Mouse (Mus musculus) liver, embryonic 12.5 days (tissue): ENCODE measurements at regions not wholly inside any gene's neighbourhood (a gene's known extent, or its start where the extent isn't known, plus 50 kb on each side); places are given as distances from the start of the nearest gene placed in this dataset.
"Not testable (repeated sequence)": the region's sequence is repeated elsewhere in the genome, so short reads cannot be mapped to it uniquely, and the experiment has no call there.

ENCODE experiments used
- ATAC-seq: fragments of 200-750 bp; cut with Nextera tagmentation; 2 replicates; pipeline ENCODE4 v1.8.0; 2017; ENCODE audit warnings: moderate number of reproducible peaks, mild to moderate bottlenecking, moderate library complexity
- H3K27ac ChIP-seq: fragments of 300-500 bp; sonication (generic); 2 replicates; pipeline ENCODE4 v1.5.1; 2016; ENCODE audit warnings: mild to moderate bottlenecking
- H3K27me3 ChIP-seq: fragments of 300-500 bp; sonication (generic); replicated peaks from 2 replicates; pipeline ENCODE4 v1.6.1; 2016; ENCODE audit warnings: mild to moderate bottlenecking, moderate library complexity
- H3K36me3 ChIP-seq: fragments of 300-500 bp; sonication (generic); 2 replicates; pipeline ENCODE4 v1.6.1; 2016; ENCODE audit warnings: mild to moderate bottlenecking, moderate library complexity
- H3K4me1 ChIP-seq: fragments of 300-500 bp; sonication (generic); 2 replicates; pipeline ENCODE4 v1.6.1; 2016
- H3K4me2 ChIP-seq: fragments of 300-500 bp; sonication (generic); 2 replicates; pipeline ENCODE4 v1.6.1; 2016; ENCODE audit warnings: mild to moderate bottlenecking, moderate library complexity
- H3K4me3 ChIP-seq: fragments of 300-500 bp; sonication (generic); 2 replicates; pipeline ENCODE4 v1.5.1; 2016; ENCODE audit warnings: mild to moderate bottlenecking, moderate library complexity
- H3K9ac ChIP-seq: fragments of 300-500 bp; sonication (generic); 2 replicates; pipeline ENCODE4 v1.6.1; 2016; ENCODE audit warnings: mild to moderate bottlenecking, moderate library complexity
- H3K9me3 ChIP-seq: fragments of 300-500 bp; sonication (generic); replicated peaks from 2 replicates; pipeline ENCODE4 v1.6.1; 2016; ENCODE audit warnings: mild to moderate bottlenecking, moderate library complexity
- WGBS: fragments of 180-500 bp; shearing (Covaris S2); methylation state at CpG from one replicate; pipeline ENCODE4 v1.1.7; 2016; ENCODE audit not compliant: insufficient replicate concordance; 5-methylcytosine and 5-hydroxymethylcytosine counted together

GRCm38 (mm10) chr1:166866256-166866655, 135.0 kb upstream of the Fam78b start:
- no peak overlapping the region for H3K27ac ChIP-seq
- no peak for ATAC-seq
- no peaks in the 10 kb centered on the region for H3K27me3 ChIP-seq
- H3K9me3 ChIP-seq: no peaks in the 10 kb centered on the region
- no peaks in the 10 kb centered on the region for H3K4me1 ChIP-seq
- no peak overlapping the region for H3K4me3 ChIP-seq
- H3K9ac ChIP-seq: no peak overlapping the region
- no peaks in the 10 kb centered on the region for H3K36me3 ChIP-seq
- no peak overlapping the region for H3K4me2 ChIP-seq
- WGBS: 69% methylated on average over 7 of the region's 7 CpGs

DNA sequence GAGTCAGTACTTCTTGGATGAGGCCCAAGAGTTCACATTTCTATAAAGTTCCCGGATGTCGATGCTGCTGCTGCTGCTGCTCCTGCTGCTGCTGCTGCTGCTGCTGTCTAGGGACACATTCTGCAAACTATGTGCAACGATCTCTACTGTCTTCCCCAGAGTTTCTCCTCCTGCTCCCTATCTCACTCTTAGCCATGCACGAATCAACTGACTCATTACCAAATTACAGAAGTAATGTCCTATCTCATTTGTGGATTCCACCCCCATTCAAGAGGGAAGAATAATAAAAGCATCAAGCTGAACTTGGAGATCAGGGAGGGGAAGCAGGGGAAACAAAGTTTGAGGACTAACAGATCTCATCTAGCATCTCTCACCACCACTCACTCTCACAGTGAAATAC, 130.0 kb upstream of the Fam78b start:
- H3K36me3 ChIP-seq: no peaks in the 10 kb centered on the region
- ATAC-seq: no peak
- no peaks in the 10 kb centered on the region for H3K9me3 ChIP-seq
- no peaks in the 10 kb centered on the region for H3K4me1 ChIP-seq
- H3K27ac ChIP-seq: no peak overlapping the region
- no peak overlapping the region for H3K4me2 ChIP-seq
- no peaks in the 10 kb centered on the region for H3K27me3 ChIP-seq
- whole genome bisulfite sequencing: 59% methylated on average over 4 of the region's 4 CpGs
- H3K4me3 ChIP-seq: no peak overlapping the region
- no peak overlapping the region for H3K9ac ChIP-seq

DNA sequence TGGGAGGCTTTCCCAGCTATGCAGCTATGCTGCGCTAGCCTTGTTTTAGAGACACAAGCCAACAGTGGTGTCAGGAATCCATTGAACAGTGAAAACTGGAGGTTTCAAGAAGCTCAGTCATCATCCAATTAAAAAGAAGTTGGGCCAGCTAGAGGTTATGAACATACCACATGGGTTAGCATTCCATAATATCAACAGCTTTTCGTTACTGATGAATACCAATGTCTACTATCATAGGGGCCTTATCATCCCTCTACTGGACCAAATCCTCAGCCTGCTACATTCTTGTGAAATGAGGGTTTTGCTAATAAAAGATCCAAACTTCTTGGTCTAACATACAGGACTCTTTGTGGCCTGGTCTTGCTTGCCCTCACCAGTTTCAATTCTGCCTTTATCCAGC, 124.8 kb upstream of the Fam78b start:
- Histone ChIP-seq H3K4me1 (no peaks in the 10 kb centered on the region), H3K4me2 (no peak overlapping the region), H3K36me3 (no peaks in the 10 kb centered on the region), H3K27ac (no peak overlapping the region), H3K4me3 (no peak overlapping the region), H3K9ac (no peak overlapping the region), H3K9me3 (no peaks in the 10 kb centered on the region), H3K27me3 (no peaks in the 10 kb centered on the region)
- ATAC-seq: no peak
- 67% methylated on average over 2 of the region's 2 CpGs for WGBS

DNA sequence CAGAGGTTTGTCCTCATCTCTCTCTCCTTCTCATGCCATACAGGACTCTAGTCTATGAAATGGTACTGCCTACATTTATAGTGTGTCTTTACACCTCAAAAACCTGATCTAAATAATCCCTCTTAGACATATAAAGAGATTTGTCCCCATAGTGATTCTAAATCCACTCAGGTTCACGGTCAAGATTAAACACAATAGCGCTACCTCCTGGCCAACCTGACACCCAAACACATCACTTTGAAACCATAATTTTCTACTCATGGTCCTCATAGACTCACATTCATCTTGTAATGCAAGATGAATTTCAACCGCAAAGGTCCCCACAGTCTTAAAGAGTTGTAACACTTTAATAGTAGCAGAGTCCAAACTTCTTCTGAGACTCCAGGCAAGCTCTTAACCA, 118.0 kb upstream of the Fam78b start:
- no peaks in the 10 kb centered on the region for H3K27me3 ChIP-seq
- no peak overlapping the region for H3K27ac ChIP-seq
- H3K9me3 ChIP-seq: no peaks in the 10 kb centered on the region
- no peak overlapping the region for H3K9ac ChIP-seq
- H3K36me3 ChIP-seq: no peaks in the 10 kb centered on the region
- H3K4me2 ChIP-seq: no peak overlapping the region
- 73% methylated on average over 3 of the region's 3 CpGs for WGBS
- ATAC-seq: no peak
- no peak overlapping the region for H3K4me3 ChIP-seq
- H3K4me1 ChIP-seq: no peaks in the 10 kb centered on the region

- WGBS: 68% methylated on average over 5 of the region's 5 CpGs
- H3K4me1 ChIP-seq: no peaks in the 10 kb centered on the region
- no peaks in the 10 kb centered on the region for H3K9me3 ChIP-seq
- H3K4me2 ChIP-seq: no peak overlapping the region
- H3K36me3 ChIP-seq: no peaks in the 10 kb centered on the region
- H3K27ac ChIP-seq: no peak overlapping the region
- no peak overlapping the region for H3K9ac ChIP-seq
- H3K27me3 ChIP-seq: no peaks in the 10 kb centered on the region
- no peak overlapping the region for H3K4me3 ChIP-seq
- ATAC-seq: no peak
These were observed 105.3 kb upstream of the Fam78b start for GRCm38 (mm10) chr1:166895945-166896344.

GRCm38 (mm10) chr1:166898741-166899140, 102.5 kb upstream of the Fam78b start:
- Histone ChIP-seq H3K27me3 (no peaks in the 10 kb centered on the region), H3K27ac (no peak overlapping the region), H3K4me3 (no peak overlapping the region), H3K4me2 (no peak overlapping the region), H3K36me3 (no peaks in the 10 kb centered on the region), H3K9me3 (no peaks in the 10 kb centered on the region), H3K9ac (no peak overlapping the region), H3K4me1 (no peaks in the 10 kb centered on the region)
- ATAC-seq: no peak
- 65% methylated on average over 2 of the region's 2 CpGs for WGBS

DNA sequence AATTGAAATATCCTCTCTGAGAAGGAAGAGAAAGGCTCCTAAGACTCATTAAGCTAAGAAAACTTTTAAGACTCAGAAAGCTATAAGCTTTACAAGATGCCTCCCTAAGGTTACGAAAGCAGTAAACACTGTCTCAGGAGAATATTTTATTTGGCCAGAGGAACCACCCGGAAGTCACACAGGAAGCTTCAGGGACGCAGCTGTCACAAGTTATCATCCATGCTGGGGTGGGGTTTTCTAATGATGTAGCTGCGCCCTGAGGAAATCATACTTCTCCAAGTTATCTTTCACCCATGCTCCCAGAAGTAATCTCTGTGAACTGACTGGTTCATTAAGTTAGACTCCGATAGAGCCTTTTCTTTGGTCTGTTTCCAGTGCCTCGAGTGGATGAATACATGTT, 102.0 kb upstream of the Fam78b start:
- Histone ChIP-seq H3K9ac (no peak overlapping the region), H3K4me2 (no peak overlapping the region), H3K36me3 (no peaks in the 10 kb centered on the region), H3K4me3 (no peak overlapping the region), H3K9me3 (no peaks in the 10 kb centered on the region), H3K27me3 (no peaks in the 10 kb centered on the region), H3K4me1 (no peaks in the 10 kb centered on the region), H3K27ac (no peak overlapping the region)
- no peak for ATAC-seq
- 49% methylated on average over 6 of the region's 6 CpGs for WGBS

- no peaks in the 10 kb centered on the region for H3K9me3 ChIP-seq
- no peaks in the 10 kb centered on the region for H3K27me3 ChIP-seq
- H3K4me1 ChIP-seq: no peaks in the 10 kb centered on the region
- no peak for ATAC-seq
- no peak overlapping the region for H3K9ac ChIP-seq
- no peak overlapping the region for H3K27ac ChIP-seq
- H3K4me2 ChIP-seq: no peak overlapping the region
- WGBS: 73% methylated on average over 4 of the region's 4 CpGs
- no peak overlapping the region for H3K4me3 ChIP-seq
- H3K36me3 ChIP-seq: no peaks in the 10 kb centered on the region
These were observed 101.2 kb upstream of the Fam78b start for GRCm38 (mm10) chr1:166900028-166900427.

DNA sequence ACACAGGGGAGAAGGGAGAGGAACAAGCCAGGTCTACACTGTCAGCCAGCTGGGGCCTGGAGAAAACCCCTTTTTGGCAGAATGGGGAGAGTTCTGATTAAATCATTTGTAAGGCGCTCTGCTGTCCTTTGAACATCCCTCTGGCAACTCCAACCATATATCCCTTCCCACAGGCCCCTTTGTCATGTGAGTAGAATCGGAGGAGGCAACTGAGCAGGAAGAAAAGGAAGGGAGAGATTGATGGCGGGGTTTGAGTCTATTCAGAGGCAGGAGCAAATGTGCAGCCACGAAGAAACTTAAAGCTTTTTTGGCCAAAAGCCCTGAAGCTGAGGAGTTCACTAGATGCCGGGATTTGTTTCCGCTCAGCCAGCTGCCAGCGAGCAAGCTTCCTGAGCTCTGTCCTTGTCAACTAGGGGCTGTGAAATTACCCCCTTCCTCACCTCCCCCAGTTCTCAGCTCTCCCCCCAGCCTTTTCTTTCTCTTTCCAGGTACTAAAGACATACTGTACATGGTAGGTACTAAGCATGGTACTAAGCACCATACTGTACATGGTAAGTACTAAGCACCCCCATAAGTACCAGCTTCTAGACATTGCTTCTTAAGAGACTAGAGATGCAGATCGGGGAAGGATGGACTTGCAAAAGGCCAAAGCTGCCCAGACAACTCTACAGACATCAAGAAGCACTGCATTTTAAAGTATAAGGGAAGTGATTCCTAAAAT, 100.6 kb upstream of the Fam78b start:
- ATAC-seq: no peak
- Histone ChIP-seq H3K4me2 (no peak overlapping the region), H3K9me3 (no peaks in the 10 kb centered on the region), H3K27me3 (no peaks in the 10 kb centered on the region), H3K4me1 (no peaks in the 10 kb centered on the region), H3K27ac (no peak overlapping the region), H3K4me3 (no peak overlapping the region), H3K9ac (no peak overlapping the region), H3K36me3 (no peaks in the 10 kb centered on the region)
- 59% methylated on average over 8 of the region's 8 CpGs for WGBS

- no peak for ATAC-seq
- Histone ChIP-seq H3K9me3 (no peaks in the 10 kb centered on the region), H3K36me3 (no peaks in the 10 kb centered on the region), H3K4me2 (no peak overlapping the region), H3K4me3 (no peak overlapping the region), H3K4me1 (no peaks in the 10 kb centered on the region), H3K27ac (no peak overlapping the region), H3K9ac (no peak overlapping the region), H3K27me3 (no peaks in the 10 kb centered on the region)
- whole genome bisulfite sequencing: 59% methylated on average over 4 of the region's 4 CpGs
These were observed 99.6 kb upstream of the Fam78b start for GRCm38 (mm10) chr1:166901574-166901973.

DNA sequence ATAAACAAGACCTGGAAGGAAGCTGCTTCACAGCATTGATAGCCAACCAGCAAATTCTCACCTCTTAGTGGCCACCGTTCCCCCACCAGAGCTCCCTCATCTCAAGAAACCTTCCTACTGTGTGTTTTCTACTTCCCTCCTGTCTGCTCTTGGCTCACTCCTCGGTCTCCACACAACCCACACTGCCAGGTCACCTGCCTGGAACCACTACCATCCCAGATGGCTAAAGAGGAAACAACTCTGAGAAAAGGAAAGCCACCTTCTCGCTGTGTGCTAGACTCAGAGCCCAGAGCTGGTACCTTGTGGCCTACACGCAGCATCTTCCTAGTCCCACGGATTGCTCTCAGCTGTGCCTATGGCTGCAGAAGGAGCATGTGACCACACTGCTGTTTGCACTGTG, 97.8 kb upstream of the Fam78b start:
- H3K4me3 ChIP-seq: no peak overlapping the region
- H3K36me3 ChIP-seq: no peaks in the 10 kb centered on the region
- no peak for ATAC-seq
- WGBS: 63% methylated on average over 5 of the region's 5 CpGs
- no peak overlapping the region for H3K4me2 ChIP-seq
- no peak overlapping the region for H3K9ac ChIP-seq
- no peaks in the 10 kb centered on the region for H3K4me1 ChIP-seq
- H3K27ac ChIP-seq: no peak overlapping the region
- no peaks in the 10 kb centered on the region for H3K27me3 ChIP-seq
- H3K9me3 ChIP-seq: no peaks in the 10 kb centered on the region

GRCm38 (mm10) chr1:166908231-166908805, 92.9 kb upstream of the Fam78b start:
- no peak overlapping the region for H3K4me3 ChIP-seq
- H3K4me2 ChIP-seq: no peak overlapping the region
- H3K9me3 ChIP-seq: no peaks in the 10 kb centered on the region
- no peak for ATAC-seq
- no peak overlapping the region for H3K9ac ChIP-seq
- no peaks in the 10 kb centered on the region for H3K4me1 ChIP-seq
- H3K36me3 ChIP-seq: no peaks in the 10 kb centered on the region
- no peak overlapping the region for H3K27ac ChIP-seq
- 60% methylated on average over 10 of the region's 10 CpGs for WGBS
- no peaks in the 10 kb centered on the region for H3K27me3 ChIP-seq

DNA sequence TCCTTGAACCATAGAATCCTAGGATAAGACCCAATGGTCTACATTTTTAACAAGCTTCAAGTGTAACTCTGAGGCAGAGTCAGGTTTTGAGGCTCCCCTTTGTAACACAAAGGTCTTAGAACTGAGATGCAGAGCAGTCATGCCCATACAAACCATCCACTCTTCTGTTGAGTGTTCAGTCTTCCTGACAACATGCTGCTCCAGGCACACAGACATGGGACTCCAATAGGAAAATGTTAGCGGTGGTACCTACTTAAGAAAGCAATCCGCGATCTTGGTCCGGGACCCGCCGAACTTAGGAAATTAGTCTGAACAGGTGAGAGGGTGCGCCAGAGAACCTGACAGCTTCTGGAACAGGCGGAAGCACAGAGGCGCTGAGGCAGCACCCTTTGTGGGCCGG, 89.0 kb upstream of the Fam78b start:
- H3K9ac ChIP-seq, H3K27ac ChIP-seq, ATAC-seq, H3K9me3 ChIP-seq, H3K4me2 ChIP-seq, H3K4me1 ChIP-seq, H3K27me3 ChIP-seq, H3K36me3 ChIP-seq, H3K4me3 ChIP-seq: not testable (repeated sequence)
- WGBS: 81% methylated on average over 8 of the region's 10 CpGs
